Mouse (Mus musculus): ENCODE results near the gene Lrrn4cl. TPM values are rescaled to one million over a fixed set of nuclear protein-coding genes. Genes with fewer than 3 reads are reported as not detected.
"Not testable (repeated sequence)": the region's sequence is repeated elsewhere in the genome, so short reads cannot be mapped to it uniquely, and the experiment has no call there.

The Lrrn4cl gene
- total RNA-seq (2014; fragmentation: Nextera tagmentation) (0.11 TPM in 1 of 2 replicates, not detected in the other), total RNA-seq (2017) (not detected in 2 replicates)

DNA sequence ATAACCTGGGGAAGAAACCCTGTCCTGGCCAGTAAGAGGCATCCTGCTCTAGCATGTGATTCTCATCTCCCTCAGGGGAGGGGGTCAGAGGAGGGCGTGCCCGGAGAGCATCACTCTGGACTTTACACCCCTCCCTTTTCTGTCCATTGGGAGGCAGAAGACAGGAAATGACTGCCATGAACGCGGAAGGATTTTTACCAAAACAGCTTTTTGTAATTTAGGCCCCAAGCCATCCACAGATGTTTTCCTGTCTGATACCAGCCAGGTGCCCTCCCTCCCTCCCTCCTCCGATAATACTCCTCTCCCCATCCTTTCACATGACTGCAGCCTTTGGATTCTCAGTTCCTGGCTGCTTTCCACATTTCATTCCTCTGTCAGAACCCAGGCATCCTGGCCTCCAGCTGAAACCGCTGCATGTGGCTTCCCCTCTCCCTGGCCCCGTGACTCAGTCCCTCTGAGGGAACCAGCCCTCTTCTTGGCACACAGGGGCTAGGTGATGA, at the start of gene Lrrn4cl:
Gene Lrrn4cl, plus strand, starts transcription at position 367 of the 500 bp plus-strand sequence.
- peak; percentile 17; the same call in 1 of the 2 replicates for ATAC-seq (replicated peaks; ENCODE audit: poor library complexity, severe bottlenecking)

DNA sequence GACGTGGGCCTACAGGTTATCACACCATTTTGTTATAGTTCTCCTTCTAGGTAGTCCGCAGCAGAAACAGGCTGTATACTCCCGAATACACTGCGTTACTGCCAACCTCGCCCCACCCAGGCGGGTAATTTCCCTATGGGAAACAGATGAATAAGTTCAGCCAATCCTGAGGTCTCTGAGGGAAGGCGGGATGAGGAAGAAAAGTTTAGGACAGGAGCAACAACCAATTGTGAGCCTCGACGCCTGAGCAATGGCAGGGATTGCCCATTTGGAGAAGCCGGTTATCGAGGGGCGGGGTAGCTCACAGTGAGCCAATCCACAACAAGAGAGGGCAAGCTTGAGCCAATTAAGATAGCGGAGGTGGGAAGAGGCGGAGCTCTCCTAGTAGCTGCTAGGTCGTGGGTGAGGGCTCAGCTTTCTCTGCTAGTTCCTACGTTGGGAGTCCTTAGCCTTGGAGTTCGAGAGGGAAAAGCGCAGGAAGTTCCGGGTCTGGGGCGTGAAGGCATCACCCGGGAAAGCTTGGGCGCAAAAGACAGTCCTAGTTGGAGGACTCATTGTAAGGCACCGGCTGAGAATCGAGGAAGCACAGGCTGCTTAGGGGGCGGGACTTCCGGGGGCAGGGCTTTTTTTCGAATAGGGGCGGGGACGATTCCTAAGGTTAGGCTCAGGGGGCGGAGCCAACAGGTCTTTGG, 48.3 kb upstream of the Lrrn4cl start, which contains the start of gene Zbtb3:
Gene Zbtb3, plus strand, starts transcription at position 426 of the 692 bp plus-strand sequence.
- ATAC-seq (replicated peaks; ENCODE audit: poor library complexity, severe bottlenecking), result peak; percentile 81

DNA sequence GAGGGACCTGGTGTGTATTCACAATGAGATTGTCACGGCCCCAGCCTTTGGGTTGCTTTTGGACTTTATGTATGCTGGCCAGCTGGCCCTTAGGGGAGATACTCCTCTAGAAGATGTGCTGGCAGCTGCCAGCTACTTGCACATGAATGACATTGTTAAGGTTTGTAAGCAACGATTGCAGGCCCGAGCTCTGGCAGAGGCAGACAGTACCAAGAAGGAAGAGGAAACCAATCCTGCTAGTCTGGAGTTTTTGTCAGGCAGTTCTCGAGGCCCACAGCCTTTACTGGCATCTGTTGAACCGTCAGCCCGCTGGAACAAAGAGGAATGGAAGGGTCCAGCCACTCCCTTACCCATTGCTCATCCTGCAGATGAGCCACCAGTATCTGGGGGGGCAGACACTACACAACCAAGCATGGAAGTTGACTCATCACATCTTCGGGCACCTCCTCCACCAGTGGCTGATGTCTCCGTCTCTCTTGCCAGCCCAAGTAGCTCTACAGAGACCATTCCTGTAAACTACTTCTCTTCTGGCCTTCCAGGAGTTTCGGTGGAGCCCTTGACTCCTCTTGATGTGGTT, 47.3 kb upstream of the Lrrn4cl start:
- no peak for ATAC-seq (replicated peaks; ENCODE audit: poor library complexity, severe bottlenecking)

DNA sequence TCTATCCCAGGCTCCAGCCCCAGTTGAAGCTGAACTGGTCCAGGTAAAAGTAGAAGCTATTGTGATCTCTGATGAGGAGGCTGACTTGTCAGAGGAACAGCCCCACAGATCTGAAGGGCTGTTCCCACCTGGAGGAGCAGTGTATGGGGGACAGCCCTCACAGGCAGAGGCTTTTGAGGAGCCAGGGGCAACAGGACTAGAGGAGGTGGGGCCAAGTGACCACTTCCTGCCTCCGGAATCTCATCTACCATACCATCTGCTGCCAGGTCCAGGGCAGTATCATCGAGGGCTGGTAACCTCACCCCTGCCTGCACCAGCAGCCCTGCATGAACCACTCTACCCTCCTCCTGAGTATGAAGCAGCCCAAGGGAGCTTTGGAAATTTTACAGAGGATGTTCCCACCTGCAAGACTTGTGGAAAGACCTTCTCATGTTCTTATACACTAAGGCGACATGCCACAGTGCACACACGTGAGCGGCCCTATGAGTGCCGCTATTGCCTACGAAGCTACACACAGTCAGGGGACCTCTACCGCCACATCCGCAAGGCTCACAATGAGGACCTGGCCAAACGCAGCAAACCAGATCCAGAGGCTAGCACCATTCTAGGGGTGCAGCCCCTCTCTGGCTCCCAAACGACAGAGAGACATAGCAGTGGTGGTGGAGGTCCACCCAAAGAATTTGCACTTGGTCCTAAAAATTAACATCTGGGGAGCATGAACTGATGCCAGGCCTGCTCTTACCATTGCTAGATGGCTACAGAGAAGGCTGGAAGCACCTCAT, 46.5 kb upstream of the Lrrn4cl start:
- peak; percentile 23 for ATAC-seq (replicated peaks; ENCODE audit: poor library complexity, severe bottlenecking)

DNA sequence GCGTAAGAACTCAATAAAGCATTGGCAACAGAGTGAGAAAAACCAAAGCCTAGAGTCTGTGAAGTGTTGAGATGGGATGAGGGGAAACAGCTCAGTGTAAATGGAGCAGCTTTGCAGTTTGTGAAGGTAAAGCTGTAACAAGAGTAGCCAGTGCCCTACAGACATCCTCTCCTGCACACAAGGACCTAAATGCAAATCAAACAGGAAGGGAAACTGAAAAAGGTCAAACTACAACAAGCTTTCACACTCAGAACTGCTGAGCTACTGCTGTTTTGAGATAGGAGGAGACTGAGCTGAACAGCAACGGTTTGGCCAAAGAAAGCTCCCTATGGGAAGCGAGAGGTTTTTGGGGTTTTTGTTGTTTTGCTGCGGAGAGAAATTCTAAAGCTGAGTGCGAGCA, 43.8 kb upstream of the Lrrn4cl start:
- no peak for ATAC-seq (replicated peaks; ENCODE audit: poor library complexity, severe bottlenecking)

DNA sequence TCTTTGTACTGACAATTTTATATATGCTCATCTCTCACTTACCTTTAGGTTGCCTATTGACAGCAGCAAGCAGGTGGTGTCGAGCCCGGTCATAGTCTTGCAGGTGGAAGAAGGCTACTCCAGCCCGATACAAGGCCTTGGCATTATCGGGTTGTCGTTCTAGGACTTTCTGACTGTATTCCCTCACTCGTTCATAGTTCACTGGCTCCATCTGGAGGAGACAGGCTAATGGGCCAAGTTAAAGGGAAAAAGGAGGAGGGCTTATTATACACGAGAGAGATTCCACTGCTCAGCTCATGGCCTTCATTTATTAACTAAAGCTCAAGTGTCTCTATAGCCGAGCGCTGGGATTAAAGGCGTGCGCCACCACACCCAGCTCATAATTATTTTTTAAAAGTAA, 34.8 kb upstream of the Lrrn4cl start:
- no peak for ATAC-seq (replicated peaks; ENCODE audit: poor library complexity, severe bottlenecking)

DNA sequence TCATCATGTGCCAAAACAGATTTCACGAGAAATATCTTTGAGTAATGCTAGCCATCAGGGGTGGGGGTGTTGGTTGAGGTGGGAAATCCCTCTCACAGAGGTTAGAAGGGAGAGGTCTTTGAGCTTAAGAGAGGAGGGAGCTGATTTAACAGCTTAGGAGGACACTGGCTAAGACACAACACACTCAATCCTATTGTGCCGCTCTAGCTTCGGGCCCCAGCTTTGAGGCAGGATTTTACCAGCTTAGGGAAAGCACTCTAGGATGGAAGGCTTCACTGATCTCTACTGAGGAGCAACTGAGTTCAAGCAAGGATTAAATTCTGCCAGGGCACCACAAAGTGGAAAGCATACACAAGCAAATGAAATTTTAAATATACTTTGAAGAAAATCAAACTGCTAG, 33.6 kb upstream of the Lrrn4cl start:
- ATAC-seq (replicated peaks; ENCODE audit: poor library complexity, severe bottlenecking), result no peak

DNA sequence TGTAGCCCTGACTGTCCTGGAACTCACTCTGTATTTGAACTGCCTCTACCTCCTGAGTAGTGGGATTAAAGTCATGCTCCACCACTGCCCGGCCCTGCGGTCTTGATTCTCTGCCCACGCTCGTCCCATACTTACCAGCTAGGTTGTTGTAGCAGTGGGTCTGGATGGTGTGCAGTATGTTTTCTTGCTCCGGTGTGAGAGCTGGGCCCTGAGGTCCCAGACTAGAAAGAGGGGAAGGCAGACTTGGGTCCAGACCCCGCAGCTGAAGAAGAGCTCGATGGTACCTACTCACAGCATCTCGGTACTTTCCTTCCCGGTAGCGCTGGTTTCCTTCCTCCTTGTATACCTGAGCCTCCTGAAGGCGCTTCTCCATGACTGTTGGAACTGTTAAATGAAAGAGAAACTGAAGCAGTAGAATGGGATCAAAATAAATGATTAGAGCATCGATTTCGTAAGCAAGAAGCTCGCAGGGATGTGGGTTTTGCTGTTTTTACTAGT, 32.2 kb upstream of the Lrrn4cl start:
- no peak for ATAC-seq (replicated peaks; ENCODE audit: poor library complexity, severe bottlenecking)

DNA sequence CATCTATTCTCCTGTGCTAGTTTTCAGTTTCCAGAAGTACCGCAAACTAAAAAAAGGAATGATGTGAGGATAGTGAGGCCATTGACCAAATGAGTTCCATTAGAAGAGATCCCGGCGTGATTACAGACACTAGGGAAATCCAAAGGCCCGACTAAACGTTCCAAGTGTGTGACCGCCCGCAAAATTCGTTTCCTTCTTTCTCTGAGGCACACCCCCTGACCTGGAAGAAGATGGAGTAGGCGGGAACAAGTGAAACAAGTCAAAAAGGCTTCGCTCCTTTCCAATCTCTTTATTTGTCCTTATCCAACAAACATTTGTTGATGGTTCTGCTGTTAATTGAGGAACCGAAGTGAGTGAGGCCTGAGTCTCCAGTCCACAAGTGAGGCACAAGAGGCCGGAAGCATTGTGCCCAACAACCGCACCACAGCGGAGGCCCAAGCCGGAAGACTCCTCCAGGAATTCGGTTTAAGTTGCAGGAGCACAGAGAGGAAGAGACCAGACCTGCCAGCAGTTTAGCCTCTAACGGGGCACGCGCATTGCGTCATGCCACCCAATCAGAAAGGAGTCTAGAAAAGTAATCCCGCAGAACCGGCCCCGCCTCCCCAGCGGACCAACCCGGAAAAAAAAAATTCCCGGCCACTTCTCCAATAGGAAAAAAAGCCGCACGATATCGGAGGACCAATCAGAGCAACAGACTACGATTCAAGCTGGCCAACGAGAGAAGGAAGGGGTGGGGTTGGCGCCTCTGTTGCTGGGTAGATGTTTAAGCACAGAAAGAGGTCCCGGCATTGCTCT, 31.6 kb upstream of the Lrrn4cl start, which contains the start of gene Ttc9c:
Gene Ttc9c, minus strand, starts transcription at position 533 of the 795 bp plus-strand sequence.
- peak; percentile 74 for ATAC-seq (replicated peaks; ENCODE audit: poor library complexity, severe bottlenecking)

DNA sequence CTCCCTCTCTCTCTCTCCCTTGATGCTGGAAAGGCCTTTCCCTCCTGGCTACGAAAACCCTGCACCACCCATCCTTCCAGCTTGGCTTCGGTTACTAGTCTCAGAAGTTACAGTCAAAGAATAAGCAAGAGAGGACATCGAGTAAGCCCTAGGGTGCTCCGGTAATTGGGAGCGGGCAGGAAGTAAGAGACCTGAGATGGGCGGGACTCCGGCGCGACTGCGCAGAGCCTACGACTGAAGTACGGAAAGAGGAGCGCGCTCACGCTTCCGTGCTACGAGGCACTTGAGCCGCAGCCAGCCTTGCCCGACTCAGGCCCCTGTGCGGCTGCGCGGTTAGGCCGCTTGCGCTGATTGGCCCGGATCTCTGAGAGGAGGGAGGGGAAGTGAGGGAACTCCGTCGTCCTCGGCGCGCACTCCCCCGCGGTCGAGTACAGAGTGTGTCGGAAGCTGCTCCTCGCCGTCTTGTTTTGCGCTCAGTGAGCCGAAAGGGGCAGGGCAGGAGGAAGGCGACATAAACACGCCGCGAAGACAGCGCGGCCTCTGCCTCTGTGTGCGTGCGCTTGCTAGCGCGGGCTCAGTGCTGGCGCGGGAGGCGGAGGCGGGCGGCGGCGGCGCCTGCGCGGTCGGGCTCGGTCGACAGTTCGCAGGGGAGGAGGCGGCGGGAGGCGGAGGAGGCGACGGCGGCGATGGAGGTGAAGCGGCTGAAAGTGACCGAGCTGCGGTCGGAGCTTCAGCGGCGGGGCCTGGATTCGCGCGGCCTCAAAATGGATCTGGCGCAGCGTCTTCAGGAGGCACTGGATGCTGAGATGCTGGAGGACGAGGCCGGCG, 30.8 kb upstream of the Lrrn4cl start, which contains the start of gene Hnrnpul2:
Gene Hnrnpul2, plus strand, starts transcription at position 415 of the 828 bp plus-strand sequence.
- ATAC-seq (replicated peaks; ENCODE audit: poor library complexity, severe bottlenecking), result peak; percentile 80

DNA sequence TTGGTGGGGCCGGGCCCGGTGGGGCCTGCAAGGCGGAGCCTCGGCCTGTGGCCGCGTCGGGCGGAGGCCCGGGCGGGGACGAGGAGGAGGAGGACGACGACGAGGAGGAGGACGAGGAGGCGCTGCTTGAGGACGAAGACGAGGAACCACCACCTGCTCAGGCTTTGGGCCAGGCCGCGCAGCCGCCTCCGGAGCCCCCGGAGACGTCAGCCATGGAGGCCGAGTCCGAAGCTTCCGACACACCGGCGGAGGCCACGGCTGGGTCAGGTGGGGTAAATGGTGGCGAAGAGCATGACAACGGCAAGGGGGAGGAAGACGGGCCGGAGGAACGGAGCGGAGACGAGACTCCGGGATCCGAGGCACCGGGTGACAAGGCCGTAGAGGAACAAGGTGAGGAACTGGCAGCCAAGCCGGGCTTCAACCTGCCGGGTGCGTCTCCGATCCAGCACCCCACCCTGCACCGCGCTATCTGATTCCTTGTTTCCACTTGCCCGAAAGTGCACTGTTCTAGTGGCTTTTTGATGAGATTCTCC, 30.1 kb upstream of the Lrrn4cl start:
- no peak for ATAC-seq (replicated peaks; ENCODE audit: poor library complexity, severe bottlenecking)

DNA sequence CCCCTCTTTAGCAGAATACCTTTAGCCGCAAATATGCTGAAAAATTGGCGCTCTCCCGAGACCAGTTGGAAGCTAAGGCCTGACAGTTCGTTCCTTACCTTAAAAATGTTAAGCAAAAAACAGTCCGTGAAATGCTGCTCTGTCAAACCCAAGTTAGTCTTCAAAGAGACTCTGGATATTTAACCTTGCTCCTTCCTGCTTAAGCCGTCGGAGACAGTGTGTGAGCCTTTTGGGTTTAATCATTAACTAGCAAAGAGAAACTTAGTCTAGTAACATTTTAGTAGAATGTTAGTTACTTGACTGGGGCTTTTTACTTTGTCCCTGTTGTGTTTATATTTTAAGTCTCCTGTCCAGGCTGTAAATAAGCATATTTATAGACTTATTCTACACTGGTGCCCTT, 29.4 kb upstream of the Lrrn4cl start:
- ATAC-seq (replicated peaks; ENCODE audit: poor library complexity, severe bottlenecking), result no peak

DNA sequence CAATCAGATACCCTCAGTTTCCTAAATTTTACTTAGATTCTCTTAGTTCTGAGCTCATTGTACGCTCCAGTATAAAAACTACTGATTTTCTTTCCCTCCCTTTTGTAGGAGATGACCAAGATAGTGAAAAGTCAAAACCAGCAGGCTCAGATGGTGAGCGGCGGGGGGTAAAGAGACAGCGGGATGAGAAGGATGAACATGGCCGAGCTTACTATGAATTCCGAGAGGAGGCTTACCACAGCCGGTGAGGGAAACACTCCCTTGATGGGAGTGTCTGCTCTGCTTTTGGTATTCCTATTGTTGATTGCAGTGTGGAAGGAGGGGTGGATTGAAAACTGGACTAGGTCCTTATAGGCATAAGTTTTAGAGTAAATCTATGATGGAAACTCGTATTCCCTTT, 27.9 kb upstream of the Lrrn4cl start:
- ATAC-seq (replicated peaks; ENCODE audit: poor library complexity, severe bottlenecking), result no peak

DNA sequence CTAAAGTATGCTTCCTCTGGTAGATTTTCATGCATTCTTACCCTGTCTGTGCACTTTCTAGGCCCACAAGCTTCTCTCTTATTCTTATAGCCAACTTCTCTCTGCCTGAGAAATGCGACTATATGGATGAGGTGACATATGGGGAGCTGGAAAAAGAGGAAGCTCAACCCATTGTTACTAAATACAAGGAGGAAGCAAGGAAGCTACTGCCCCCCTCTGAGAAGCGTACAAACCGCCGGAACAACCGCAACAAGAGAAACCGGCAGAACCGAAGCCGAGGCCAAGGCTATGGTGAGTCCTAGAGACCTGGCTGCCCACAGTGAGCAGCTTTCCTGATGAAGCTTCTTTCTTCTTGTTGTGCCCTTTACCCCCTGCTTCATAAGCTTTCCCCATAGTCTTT, 20.9 kb upstream of the Lrrn4cl start, which contains the start of gene AC129217.1:
Gene AC129217.1, plus strand, starts transcription at position 114 of the 400 bp plus-strand sequence.
- peak; percentile 98 for ATAC-seq (replicated peaks; ENCODE audit: poor library complexity, severe bottlenecking)

DNA sequence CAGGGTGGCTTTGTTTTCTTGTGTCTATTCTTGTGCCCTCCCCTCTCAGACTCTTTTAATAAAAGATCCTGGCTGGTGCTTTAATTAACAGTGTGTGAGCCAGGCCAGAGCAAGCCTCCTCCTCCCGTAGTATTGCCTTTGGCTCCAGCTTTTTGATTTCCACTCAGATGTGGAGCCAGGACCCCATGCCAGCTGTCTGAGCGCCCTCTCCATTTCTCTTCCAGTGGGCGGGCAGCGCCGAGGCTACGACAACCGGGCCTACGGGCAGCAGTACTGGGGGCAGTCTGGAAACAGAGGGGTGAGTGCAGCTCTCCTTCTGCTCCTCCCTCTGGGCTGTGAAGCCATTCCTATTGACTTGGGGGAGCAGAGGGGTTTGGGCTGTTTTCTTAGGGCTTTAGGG, 19.9 kb upstream of the Lrrn4cl start:
- no peak for ATAC-seq (replicated peaks; ENCODE audit: poor library complexity, severe bottlenecking)

DNA sequence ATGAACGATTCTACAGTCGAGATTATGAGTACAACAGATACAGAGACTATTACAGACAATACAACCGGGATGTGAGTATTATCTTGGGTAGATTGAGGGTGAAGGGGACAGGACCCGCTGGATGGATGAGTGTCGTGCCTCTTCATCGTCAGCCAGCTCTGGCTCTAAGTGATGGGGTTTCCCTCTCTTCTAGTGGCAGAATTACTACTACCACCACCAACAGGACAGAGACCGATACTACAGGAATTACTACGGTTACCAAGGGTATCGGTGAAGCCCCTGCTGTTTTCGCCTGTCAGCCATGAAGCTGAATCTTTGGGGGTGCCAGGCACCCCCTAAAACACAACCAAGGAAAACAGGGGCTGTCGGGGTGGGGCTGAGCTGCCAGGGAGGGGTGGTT, 19.3 kb upstream of the Lrrn4cl start:
- no peak for ATAC-seq (replicated peaks; ENCODE audit: poor library complexity, severe bottlenecking)

DNA sequence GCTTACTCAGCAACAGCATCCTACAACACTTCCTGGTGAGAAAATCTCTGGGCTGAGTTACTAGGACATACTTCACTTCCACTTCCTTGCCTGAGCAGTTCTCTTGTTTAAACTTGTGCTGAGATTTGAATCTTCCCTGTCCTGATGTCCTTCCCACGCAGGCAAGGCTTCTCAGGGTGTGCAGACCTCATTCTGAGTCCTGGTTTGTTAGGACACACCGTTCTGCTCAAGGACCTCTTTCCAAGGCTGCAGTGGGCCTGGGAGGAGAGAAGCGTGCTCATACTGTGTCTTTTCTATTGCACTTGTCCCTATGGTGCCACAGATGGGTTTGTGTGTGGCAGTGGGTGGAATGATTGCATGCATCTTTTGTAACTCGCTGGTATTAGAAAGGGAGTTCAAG, 17.6 kb upstream of the Lrrn4cl start:
- ATAC-seq (replicated peaks; ENCODE audit: poor library complexity, severe bottlenecking), result no peak

DNA sequence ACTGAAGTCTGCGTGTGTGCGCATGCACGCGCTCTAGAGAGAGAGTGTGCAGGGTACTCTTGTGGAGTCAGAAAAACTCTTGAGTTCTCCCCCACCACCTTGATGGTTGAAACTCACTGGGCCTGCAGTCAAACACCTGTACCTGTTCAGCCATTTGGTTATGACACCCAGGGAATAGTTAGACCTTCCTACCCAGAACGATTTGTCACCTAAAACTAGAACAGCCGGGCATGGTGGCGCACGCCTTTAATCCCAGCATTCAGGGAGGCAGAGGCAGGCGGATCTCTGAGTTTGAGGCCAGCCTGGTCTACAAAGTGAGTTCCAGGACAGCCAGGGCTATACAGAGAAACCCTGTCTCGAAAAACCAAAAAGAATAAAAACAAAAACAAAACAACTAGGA, 14.2 kb upstream of the Lrrn4cl start:
- not testable (repeated sequence) for ATAC-seq (replicated peaks; ENCODE audit: poor library complexity, severe bottlenecking)

All from granulocyte monocyte progenitor cell, adult 5-6 weeks (primary cell).